Mouse (Mus musculus) lung, embryonic 14.5 days (tissue): Measurements from ENCODE around the gene Dusp8. TPM values are rescaled to one million over a fixed set of nuclear protein-coding genes. Genes with fewer than 3 reads are reported as not detected.

Experiments
- ATAC-seq: fragments of 200-750 bp; cut with Nextera tagmentation; 2 replicates; pipeline ENCODE4 v1.8.0; 2017; ENCODE audit warnings: mild to moderate bottlenecking, moderate TSS enrichment, moderate library complexity; ENCODE audit not compliant: insufficient read depth
- DNase-seq: peaks from one replicate; pipeline ENCODE4 v3.0.0-alpha.2; 2015
- H3K27ac ChIP-seq: fragments of 300-500 bp; sonication (generic); 2 replicates; pipeline ENCODE4 v1.5.1; 2014; ENCODE audit warnings: low read depth, mild to moderate bottlenecking, moderate library complexity
- H3K27me3 ChIP-seq: fragments of 300-500 bp; sonication (generic); 2 replicates; pipeline ENCODE4 v1.6.1; 2014; ENCODE audit warnings: low read length, control low read depth; ENCODE audit not compliant: insufficient read depth
- H3K36me3 ChIP-seq: fragments of 300-500 bp; sonication (generic); 2 replicates; pipeline ENCODE4 v1.6.1; 2014; ENCODE audit warnings: control low read depth; ENCODE audit not compliant: insufficient read depth
- H3K4me1 ChIP-seq: fragments of 300-500 bp; sonication (generic); 2 replicates; pipeline ENCODE4 v1.6.1; 2014; ENCODE audit warnings: antibody characterized with exemption, control low read depth; ENCODE audit not compliant: insufficient read depth
- H3K4me2 ChIP-seq: fragments of 300-500 bp; sonication (generic); 2 replicates; pipeline ENCODE4 v1.6.1; 2014; ENCODE audit warnings: mild to moderate bottlenecking
- H3K4me3 ChIP-seq: fragments of 300-500 bp; sonication (generic); 2 replicates; pipeline ENCODE4 v1.5.1; 2014; ENCODE audit warnings: low read depth, low read length
- H3K9ac ChIP-seq: fragments of 300-500 bp; sonication (generic); 2 replicates; pipeline ENCODE4 v1.6.1; 2014
- H3K9me3 ChIP-seq: fragments of 300-500 bp; sonication (generic); 2 replicates; pipeline ENCODE4 v1.6.1; 2016; ENCODE audit warnings: low read depth, low read length, control low read depth
- CTCF ChIP-seq: IDR thresholded peaks from 2 replicates; pipeline ENCODE4 v1.5.1; 2016; ENCODE audit warnings: antibody characterized with exemption, low read depth
- whole genome bisulfite sequencing: fragments of 180-500 bp; shearing (Covaris S2); extraction: QIAGEN DNeasy Blood & Tissue Kit; methylation state at CpG from one replicate; pipeline ENCODE4 v1.1.7; 2014; 5-methylcytosine and 5-hydroxymethylcytosine counted together
- polyA plus RNA-seq: library from polyadenylated mRNA; unstranded; fragments of >200 nt; fragmentation: Nextera tagmentation; extraction: Ambion mirVana; gene quantifications from 2 replicates; pipeline ENCODE4 v1.2.1, GENCODE M21; 2014

Dusp8 gene
- polyA plus RNA-seq, 1 experiment from 2014 or later: 1.9 TPM

DNA sequence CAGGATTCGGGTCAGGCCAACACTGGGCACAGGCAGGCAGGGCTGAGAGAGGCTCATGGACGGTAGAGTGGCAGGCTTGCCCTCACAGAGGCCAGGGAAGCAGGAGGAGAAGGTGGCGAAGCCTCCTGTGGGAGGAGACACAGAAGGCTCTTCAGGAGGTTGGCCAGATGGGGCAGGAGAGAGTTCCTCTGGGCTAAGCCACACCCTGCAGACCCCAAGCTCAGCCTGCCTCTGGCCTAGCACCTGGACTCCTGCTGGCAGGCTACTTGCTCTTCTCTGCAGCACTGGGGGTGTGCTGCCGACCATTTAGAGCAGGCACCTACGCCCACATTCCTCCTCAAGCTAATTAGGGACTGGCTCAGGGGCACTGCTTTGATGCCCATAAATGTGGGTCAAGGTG, 11.2 kb downstream of the Dusp8 start:
- peaks cover 43% of the 10 kb centered on the region for H3K27me3 ChIP-seq
- peaks cover 5% of the 10 kb centered on the region; the same call in 1 of the 2 replicates for H3K36me3 ChIP-seq
- H3K4me3 ChIP-seq: no peak overlapping the region
- DNase-seq: peak; percentile 25
- H3K4me2 ChIP-seq: no peak overlapping the region
- ATAC-seq: peak; percentile 16; the same call in 1 of the 2 replicates
- H3K9ac ChIP-seq: no peak overlapping the region
- TF ChIP-seq CTCF: peak; percentile 33
- 28% methylated on average over 5 of the region's 5 CpGs for WGBS
- H3K9me3 ChIP-seq: no peaks in the 10 kb centered on the region
- peak overlapping the region; percentile 1; the same call in 1 of the 2 replicates for H3K27ac ChIP-seq
- H3K4me1 ChIP-seq: peaks cover 11% of the 10 kb centered on the region

DNA sequence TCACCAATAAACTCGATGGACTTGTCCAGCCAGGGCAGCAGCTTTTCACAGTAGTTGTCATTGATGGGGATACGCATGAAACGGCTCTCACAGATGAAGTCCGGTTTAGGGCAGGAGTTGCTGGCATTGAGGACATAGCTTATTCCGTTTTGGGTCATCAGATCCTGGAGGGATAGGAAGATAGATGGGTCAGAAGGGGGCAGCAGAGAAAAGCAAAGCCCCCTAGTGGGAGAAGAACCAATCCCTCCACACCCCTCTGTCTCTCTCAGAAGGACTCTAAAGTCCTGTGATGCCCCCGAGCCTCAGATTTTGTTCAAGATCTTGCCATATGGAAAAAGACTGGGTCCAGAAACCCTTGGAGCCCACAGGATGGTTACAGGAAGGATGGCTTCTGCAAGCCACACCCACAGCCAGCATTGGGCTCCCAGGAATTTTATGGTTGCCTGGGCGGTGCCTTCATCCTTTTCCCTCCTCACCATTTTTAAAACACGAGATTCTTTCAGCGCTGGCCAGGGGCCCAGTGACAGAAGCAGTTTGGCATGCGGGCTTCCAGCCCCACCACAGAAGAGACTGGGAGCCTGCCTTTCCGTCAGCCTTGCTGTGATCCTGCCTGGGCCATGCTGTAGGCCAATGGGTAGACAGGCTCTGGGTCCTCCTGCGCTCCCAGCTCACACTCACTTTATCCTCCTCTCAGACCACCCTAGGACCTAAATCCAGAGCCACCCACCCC, 11.9 kb downstream of the Dusp8 start:
- Histone ChIP-seq H3K27ac (peak overlapping the region; percentile 1; the same call in 1 of the 2 replicates), H3K4me3 (no peak overlapping the region), H3K4me1 (peaks cover 11% of the 10 kb centered on the region), H3K36me3 (peaks cover 5% of the 10 kb centered on the region; the same call in 1 of the 2 replicates), H3K4me2 (no peak overlapping the region), H3K27me3 (peaks cover 44% of the 10 kb centered on the region), H3K9ac (no peak overlapping the region), H3K9me3 (no peaks in the 10 kb centered on the region)
- WGBS: 19% methylated on average over 12 of the region's 12 CpGs
- TF ChIP-seq CTCF: 0 out of 2 replicates have a peak, but pooled peaks have one; percentile 17
- DNase-seq: peak; percentile 65
- ATAC-seq: peak; percentile 57; the same call in 1 of the 2 replicates

GRCm38 (mm10) chr7:142082607-142083006, 13.0 kb downstream of the Dusp8 start:
- Histone ChIP-seq H3K9me3 (no peaks in the 10 kb centered on the region), H3K27me3 (peaks cover 44% of the 10 kb centered on the region)

DNA sequence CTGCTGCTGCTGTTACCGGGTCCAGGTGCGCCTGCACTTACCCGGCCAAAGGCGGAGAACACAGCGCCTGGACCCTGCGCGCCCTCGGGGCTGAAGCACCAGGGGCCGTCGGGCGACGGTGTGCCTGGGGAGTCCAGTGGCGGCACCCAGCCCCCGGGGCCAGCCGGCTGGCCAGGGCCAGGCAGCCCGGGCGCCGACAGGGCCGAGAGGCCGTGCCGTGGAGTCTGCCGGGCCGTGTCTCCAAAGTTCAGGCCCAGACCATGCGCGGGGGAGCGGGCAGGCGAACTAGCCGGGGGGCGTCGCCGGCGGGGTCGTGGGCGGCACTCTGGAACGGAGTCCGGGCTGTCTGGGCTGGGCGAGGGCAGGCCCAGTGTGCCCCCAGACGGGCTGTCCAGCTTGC, 13.5 kb downstream of the Dusp8 start:
- peak overlapping the region; percentile 55 for H3K4me2 ChIP-seq
- H3K9me3 ChIP-seq: no peaks in the 10 kb centered on the region
- no peak overlapping the region for H3K27ac ChIP-seq
- ATAC-seq (no peak), DNase-seq (no peak)
- H3K4me3 ChIP-seq: peak overlapping the region; percentile 24
- TF ChIP-seq CTCF: no peak
- H3K36me3 ChIP-seq: peaks cover 5% of the 10 kb centered on the region; the same call in 1 of the 2 replicates
- H3K27me3 ChIP-seq: peaks cover 44% of the 10 kb centered on the region
- H3K4me1 ChIP-seq: peaks cover 11% of the 10 kb centered on the region
- WGBS: 5% methylated on average over 38 of the region's 38 CpGs
- H3K9ac ChIP-seq: peak overlapping the region; percentile 13; the same call in 1 of the 2 replicates

More at GRCm38 (mm10) chr7:142082607-142083006, 13.0 kb downstream of the Dusp8 start:
- Histone ChIP-seq H3K36me3 (peaks cover 5% of the 10 kb centered on the region; the same call in 1 of the 2 replicates), H3K4me3 (no peak overlapping the region), H3K27ac (no peak overlapping the region), H3K4me1 (peaks cover 11% of the 10 kb centered on the region), H3K9ac (no peak overlapping the region), H3K4me2 (peak overlapping the region; percentile 55; the same call in 1 of the 2 replicates)
- DNase-seq (no peak), ATAC-seq (no peak)
- no peak for TF ChIP-seq CTCF
- 29% methylated on average over 16 of the region's 16 CpGs for WGBS

DNA sequence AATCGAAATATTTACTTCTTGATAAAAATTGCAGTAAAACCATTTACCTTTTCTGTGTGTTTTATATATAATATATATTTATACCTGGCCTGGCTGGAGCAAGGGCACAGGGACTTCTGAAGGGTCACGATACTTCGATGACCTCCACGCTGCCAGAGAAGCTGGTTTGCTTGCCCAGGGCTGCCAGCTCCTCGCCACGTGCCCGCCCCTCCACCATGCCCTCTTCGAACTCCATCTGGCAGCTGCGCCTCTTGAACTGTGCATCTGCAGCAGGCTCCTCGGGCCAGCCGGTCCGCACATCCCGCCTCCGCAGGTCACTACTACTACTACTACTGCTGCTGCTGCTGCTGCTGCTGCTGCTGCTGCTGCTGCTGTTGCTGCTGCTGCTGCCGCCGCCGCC, 13.9 kb downstream of the Dusp8 start:
- peaks cover 44% of the 10 kb centered on the region for H3K27me3 ChIP-seq
- H3K4me1 ChIP-seq: peaks cover 11% of the 10 kb centered on the region
- no peak overlapping the region for H3K9ac ChIP-seq
- H3K4me3 ChIP-seq: peak overlapping the region; percentile 24
- H3K9me3 ChIP-seq: no peaks in the 10 kb centered on the region
- peak overlapping the region; percentile 55 for H3K4me2 ChIP-seq
- H3K27ac ChIP-seq: no peak overlapping the region
- peaks cover 5% of the 10 kb centered on the region; the same call in 1 of the 2 replicates for H3K36me3 ChIP-seq
- ATAC-seq: no peak
- no peak for DNase-seq
- WGBS: 29% methylated on average over 17 of the region's 17 CpGs
- TF ChIP-seq CTCF: no peak

DNA sequence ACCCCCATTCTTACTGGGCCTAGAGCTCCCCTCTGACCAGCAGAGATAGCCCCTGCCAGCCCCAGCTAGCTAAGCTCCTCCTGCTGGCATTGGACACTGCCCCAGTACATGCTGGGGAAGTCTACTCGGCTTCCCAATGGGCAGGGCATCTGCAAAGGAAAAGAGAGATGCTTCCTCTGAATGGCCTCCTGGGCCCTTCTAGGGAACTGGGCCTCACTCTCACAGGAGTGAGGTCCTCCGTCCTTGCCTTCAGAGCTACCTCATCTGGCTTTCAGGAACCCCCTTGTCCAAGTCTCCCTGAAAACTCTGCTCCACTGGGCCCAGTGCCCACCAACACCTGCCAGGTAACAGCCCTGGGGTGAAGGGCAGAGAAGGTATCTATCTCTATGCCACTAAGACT, 14.8 kb downstream of the Dusp8 start:
- H3K9me3 ChIP-seq: no peaks in the 10 kb centered on the region
- ATAC-seq (no peak), DNase-seq (no peak)
- H3K4me1 ChIP-seq: peaks cover 11% of the 10 kb centered on the region
- TF ChIP-seq CTCF: no peak
- 62% methylated on average over 2 of the region's 2 CpGs for WGBS
- H3K4me3 ChIP-seq: no peak overlapping the region
- H3K36me3 ChIP-seq: peaks cover 5% of the 10 kb centered on the region; the same call in 1 of the 2 replicates
- no peak overlapping the region for H3K27ac ChIP-seq
- peaks cover 44% of the 10 kb centered on the region for H3K27me3 ChIP-seq
- H3K9ac ChIP-seq: no peak overlapping the region
- no peak overlapping the region for H3K4me2 ChIP-seq

GRCm38 (mm10) chr7:142079365-142079764, 16.3 kb downstream of the Dusp8 start:
- ATAC-seq: no peak

More at GRCm38 (mm10) chr7:142079365-142079764, 16.3 kb downstream of the Dusp8 start:
- no peak overlapping the region for H3K4me3 ChIP-seq
- no peak overlapping the region for H3K9ac ChIP-seq
- peaks cover 42% of the 10 kb centered on the region for H3K27me3 ChIP-seq
- WGBS: 44% methylated on average over 5 of the region's 5 CpGs
- TF ChIP-seq CTCF: no peak
- H3K27ac ChIP-seq: no peak overlapping the region
- no peak for DNase-seq
- H3K4me2 ChIP-seq: no peak overlapping the region
- H3K36me3 ChIP-seq: peaks cover 5% of the 10 kb centered on the region; the same call in 1 of the 2 replicates
- H3K4me1 ChIP-seq: peaks cover 6% of the 10 kb centered on the region; the same call in 1 of the 2 replicates
- H3K9me3 ChIP-seq: no peaks in the 10 kb centered on the region
